Mouse (Mus musculus) heart, embryonic 15.5 days (tissue): ENCODE results near the gene Usp8. TPM values are rescaled to one million over a fixed set of nuclear protein-coding genes. Genes with fewer than 3 reads are reported as not detected.

Experiments used
- ATAC-seq: fragments of 200-750 bp; cut with Nextera tagmentation; replicated peaks from 2 replicates; pipeline ENCODE4 v1.8.0; 2017; ENCODE audit warnings: low read depth, moderate TSS enrichment; ENCODE audit not compliant: insufficient number of reproducible peaks, insufficient read depth, low FRiP score
- H3K27ac ChIP-seq: fragments of 300-500 bp; sonication (generic); 2 replicates; pipeline ENCODE4 v1.5.1; 2015; ENCODE audit warnings: mild to moderate bottlenecking, inconsistent platforms
- H3K27me3 ChIP-seq: fragments of 300-500 bp; sonication (generic); 2 replicates; pipeline ENCODE4 v1.6.1; 2015; ENCODE audit warnings: inconsistent platforms
- H3K36me3 ChIP-seq: fragments of 300-500 bp; sonication (generic); 2 replicates; pipeline ENCODE4 v1.6.1; 2015; ENCODE audit warnings: mild to moderate bottlenecking, inconsistent platforms
- H3K4me1 ChIP-seq: fragments of 300-500 bp; sonication (generic); replicated peaks from 2 replicates; pipeline ENCODE4 v1.6.1; 2015; ENCODE audit warnings: inconsistent platforms
- H3K4me2 ChIP-seq: fragments of 300-500 bp; sonication (generic); 2 replicates; pipeline ENCODE4 v1.6.1; 2015; ENCODE audit warnings: inconsistent platforms, mild to moderate bottlenecking, moderate library complexity
- H3K4me3 ChIP-seq: fragments of 300-500 bp; sonication (generic); 2 replicates; pipeline ENCODE4 v1.5.1; 2015; ENCODE audit warnings: mild to moderate bottlenecking, inconsistent platforms
- H3K9ac ChIP-seq: fragments of 300-500 bp; sonication (generic); 2 replicates; pipeline ENCODE4 v1.6.1; 2015; ENCODE audit warnings: mild to moderate bottlenecking, inconsistent platforms
- H3K9me3 ChIP-seq: fragments of 300-500 bp; sonication (generic); replicated peaks from 2 replicates; pipeline ENCODE4 v1.6.1; 2016; ENCODE audit warnings: inconsistent platforms
- WGBS: fragments of 180-500 bp; shearing (Covaris S2); methylation state at CpG from one replicate; pipeline ENCODE4 v1.1.7; 2015; ENCODE audit warnings: mixed read lengths; 5-methylcytosine and 5-hydroxymethylcytosine counted together
- polyA plus RNA-seq: library from polyadenylated mRNA; unstranded; fragments of >200 nt; fragmentation: Nextera tagmentation; extraction: Ambion mirVana; gene quantifications from 2 replicates; pipeline ENCODE4 v1.2.1, GENCODE M21; 2015

Gene Usp8
- polyA plus RNA-seq, 1 experiment from 2014 or later: 26.8 TPM

DNA sequence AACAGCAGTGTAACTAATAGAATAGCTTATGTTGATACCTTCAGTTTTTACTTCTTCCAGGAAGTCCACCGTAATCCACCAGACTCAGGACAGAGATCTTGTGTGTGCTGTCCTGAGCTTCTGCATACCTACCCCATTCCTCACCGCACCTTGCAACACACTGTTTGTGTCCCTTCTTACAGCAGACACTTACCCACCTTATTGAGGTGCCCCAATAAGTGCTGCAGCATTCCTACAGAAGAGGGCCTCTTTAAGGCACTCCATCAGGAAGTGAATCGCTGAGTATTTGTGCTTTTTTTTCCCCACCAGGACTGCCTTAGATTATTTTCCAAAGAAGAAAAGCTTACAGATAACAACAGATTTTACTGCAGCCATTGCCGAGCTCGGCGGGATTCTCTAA lies 48.5 kb downstream of the Usp8 start:
- H3K9ac ChIP-seq: no peak overlapping the region
- H3K9me3 ChIP-seq: no peaks in the 10 kb centered on the region
- H3K4me3 ChIP-seq: no peak overlapping the region
- no peak for ATAC-seq
- H3K27me3 ChIP-seq: no peaks in the 10 kb centered on the region
- H3K4me1 ChIP-seq: no peaks in the 10 kb centered on the region
- WGBS: 92% methylated on average over 6 of the region's 6 CpGs
- peaks cover 88% of the 10 kb centered on the region for H3K36me3 ChIP-seq
- no peak overlapping the region for H3K27ac ChIP-seq
- no peak overlapping the region for H3K4me2 ChIP-seq

DNA sequence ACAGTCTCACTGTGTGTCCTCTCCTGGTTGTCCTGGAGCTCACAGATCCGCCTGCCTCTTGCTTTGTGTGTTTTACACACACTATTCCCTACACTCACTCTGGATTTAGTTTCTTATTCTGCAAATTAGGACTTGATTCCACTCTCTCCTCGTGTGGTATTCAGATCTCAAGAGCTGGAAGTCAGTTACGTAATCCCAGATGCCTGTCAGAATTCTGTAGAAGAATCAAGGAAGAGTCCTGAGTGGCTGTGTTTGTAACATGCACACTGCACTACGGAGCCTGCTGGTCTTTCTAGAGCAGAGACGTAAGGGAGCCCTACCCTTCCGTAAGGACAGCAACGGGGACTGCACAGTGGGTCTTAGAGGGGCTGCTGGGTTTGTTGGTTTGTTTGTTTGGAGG lies 52.2 kb downstream of the Usp8 start:
- 90% methylated on average over 7 of the region's 7 CpGs for WGBS
- H3K4me2 ChIP-seq: no peak overlapping the region

GRCm38 (mm10) chr2:126765867-126766582 lies 58.9 kb downstream of the Usp8 start:
- 33% methylated on average over 11 of the region's 11 CpGs for WGBS
- no peak overlapping the region for H3K4me3 ChIP-seq
- no peak for ATAC-seq
- H3K4me1 ChIP-seq: no peaks in the 10 kb centered on the region
- H3K4me2 ChIP-seq: peak overlapping the region; percentile 27; the same call in 1 of the 2 replicates
- no peaks in the 10 kb centered on the region for H3K9me3 ChIP-seq
- no peak overlapping the region for H3K9ac ChIP-seq
- peaks cover 16% of the 10 kb centered on the region; the same call in 1 of the 2 replicates for H3K36me3 ChIP-seq
- H3K27ac ChIP-seq: no peak overlapping the region
- H3K27me3 ChIP-seq: no peaks in the 10 kb centered on the region

More for the DNA sequence above, 52.2 kb downstream of the Usp8 start:
- no peak overlapping the region for H3K9ac ChIP-seq
- no peak overlapping the region for H3K27ac ChIP-seq
- H3K4me1 ChIP-seq: no peaks in the 10 kb centered on the region
- peaks cover 80% of the 10 kb centered on the region for H3K36me3 ChIP-seq
- H3K9me3 ChIP-seq: no peaks in the 10 kb centered on the region
- no peaks in the 10 kb centered on the region for H3K27me3 ChIP-seq
- H3K4me3 ChIP-seq: no peak overlapping the region
- no peak for ATAC-seq

GRCm38 (mm10) chr2:126767599-126767998 lies 60.5 kb downstream of the Usp8 start:
- Histone ChIP-seq H3K4me1 (no peaks in the 10 kb centered on the region), H3K27me3 (no peaks in the 10 kb centered on the region), H3K9me3 (no peaks in the 10 kb centered on the region), H3K27ac (no peak overlapping the region), H3K9ac (no peak overlapping the region), H3K4me2 (no peak overlapping the region), H3K36me3 (peaks cover 2% of the 10 kb centered on the region; the same call in 1 of the 2 replicates), H3K4me3 (no peak overlapping the region)
- no peak for ATAC-seq
- WGBS: 96% methylated on average over 3 of the region's 3 CpGs

- H3K4me3 ChIP-seq: no peak overlapping the region
Observed at GRCm38 (mm10) chr2:126768194-126768593, 61.1 kb downstream of the Usp8 start.

DNA sequence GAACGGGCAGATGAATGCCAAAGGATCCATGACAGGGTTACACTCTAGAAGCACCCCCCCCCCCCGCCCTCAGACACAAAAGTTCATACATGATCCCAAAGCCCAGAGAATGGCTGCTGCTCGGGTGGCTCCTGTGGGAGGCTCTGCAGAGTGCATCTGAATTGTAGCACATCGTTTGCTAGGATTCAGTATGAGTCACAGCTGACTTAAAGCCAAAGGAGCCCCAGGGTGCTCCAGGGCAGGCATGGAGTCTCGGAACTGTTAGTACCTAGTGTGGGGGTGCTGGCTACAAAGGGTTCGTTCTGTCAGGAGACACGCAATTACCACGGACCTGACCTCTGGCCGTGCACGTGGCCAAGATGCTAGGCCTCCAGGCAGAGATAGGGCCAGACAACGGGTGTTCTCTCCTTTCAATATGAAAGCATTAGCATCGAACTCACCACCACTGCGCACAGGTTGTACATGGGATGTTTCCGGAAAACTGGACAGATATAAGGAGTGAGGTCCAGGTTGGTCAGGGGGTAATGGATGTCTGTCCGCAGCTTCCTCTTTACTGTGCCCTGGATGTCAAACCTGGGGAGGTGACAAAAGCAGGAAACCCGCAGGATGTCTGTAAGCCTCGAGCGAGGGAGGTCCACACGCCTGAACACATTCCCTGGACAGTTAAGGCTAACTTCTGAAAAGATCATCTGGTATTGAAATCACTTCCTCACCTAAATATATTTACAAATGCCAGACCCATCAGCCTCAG lies 62.5 kb downstream of the Usp8 start:
- Histone ChIP-seq H3K36me3 (no peaks in the 10 kb centered on the region), H3K27me3 (no peaks in the 10 kb centered on the region), H3K9ac (no peak overlapping the region), H3K4me2 (no peak overlapping the region), H3K9me3 (no peaks in the 10 kb centered on the region), H3K27ac (no peak overlapping the region), H3K4me3 (no peak overlapping the region), H3K4me1 (no peaks in the 10 kb centered on the region)
- 70% methylated on average over 19 of the region's 19 CpGs for WGBS
- no peak for ATAC-seq

More at GRCm38 (mm10) chr2:126768194-126768593, 61.1 kb downstream of the Usp8 start:
- WGBS: 67% methylated on average over 4 of the region's 4 CpGs
- no peaks in the 10 kb centered on the region for H3K36me3 ChIP-seq
- H3K27me3 ChIP-seq: no peaks in the 10 kb centered on the region
- H3K4me2 ChIP-seq: no peak overlapping the region
- ATAC-seq: no peak
- no peak overlapping the region for H3K9ac ChIP-seq
- no peaks in the 10 kb centered on the region for H3K9me3 ChIP-seq
- no peak overlapping the region for H3K27ac ChIP-seq
- no peaks in the 10 kb centered on the region for H3K4me1 ChIP-seq

- Histone ChIP-seq H3K9me3 (no peaks in the 10 kb centered on the region), H3K9ac (no peak overlapping the region), H3K4me3 (no peak overlapping the region), H3K27ac (no peak overlapping the region), H3K4me2 (no peak overlapping the region), H3K27me3 (no peaks in the 10 kb centered on the region), H3K36me3 (no peaks in the 10 kb centered on the region), H3K4me1 (no peaks in the 10 kb centered on the region)
- 88% methylated on average over 5 of the region's 5 CpGs for WGBS
- ATAC-seq: no peak
Observed at GRCm38 (mm10) chr2:126772217-126772616, 65.1 kb downstream of the Usp8 start.

- no peaks in the 10 kb centered on the region for H3K36me3 ChIP-seq
- no peak for ATAC-seq
- H3K27ac ChIP-seq: no peak overlapping the region
- no peaks in the 10 kb centered on the region for H3K9me3 ChIP-seq
- H3K4me3 ChIP-seq: no peak overlapping the region
- 59% methylated on average over 4 of the region's 4 CpGs for WGBS
- no peak overlapping the region for H3K9ac ChIP-seq
- no peaks in the 10 kb centered on the region for H3K27me3 ChIP-seq
- H3K4me2 ChIP-seq: no peak overlapping the region
- H3K4me1 ChIP-seq: no peaks in the 10 kb centered on the region
Observed at GRCm38 (mm10) chr2:126775951-126776350, 68.8 kb downstream of the Usp8 start.

- WGBS: 40% methylated on average over 1 of the region's 1 CpGs
- H3K36me3 ChIP-seq: no peaks in the 10 kb centered on the region
- H3K9ac ChIP-seq: no peak overlapping the region
- H3K4me3 ChIP-seq: no peak overlapping the region
- H3K9me3 ChIP-seq: no peaks in the 10 kb centered on the region
- H3K4me2 ChIP-seq: no peak overlapping the region
- no peaks in the 10 kb centered on the region for H3K4me1 ChIP-seq
- no peaks in the 10 kb centered on the region for H3K27me3 ChIP-seq
- H3K27ac ChIP-seq: no peak overlapping the region
- ATAC-seq: no peak
Observed at GRCm38 (mm10) chr2:126776416-126776815, 69.3 kb downstream of the Usp8 start.

DNA sequence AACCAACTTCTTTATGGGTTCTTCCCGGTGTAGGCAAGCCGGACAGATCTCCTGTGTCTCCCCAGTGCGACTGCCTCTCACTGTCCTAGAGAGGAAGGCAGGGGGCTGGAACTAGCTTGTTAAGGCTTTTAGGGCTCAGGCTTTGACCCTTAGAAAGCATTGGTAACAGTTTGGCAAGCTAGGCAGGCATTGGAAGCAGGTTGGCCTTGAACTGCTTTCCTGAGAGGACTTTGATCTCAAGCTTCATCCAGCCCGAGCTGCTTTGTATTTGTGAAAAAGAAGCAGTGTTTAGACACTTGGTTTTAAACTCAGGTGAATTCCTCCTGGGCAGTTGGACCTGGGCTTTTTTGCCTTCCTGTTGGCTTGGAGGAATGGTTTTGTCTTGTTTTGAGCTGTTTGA lies 71.7 kb downstream of the Usp8 start:
- H3K9ac ChIP-seq: no peak overlapping the region
- no peaks in the 10 kb centered on the region for H3K27me3 ChIP-seq
- H3K4me1 ChIP-seq: no peaks in the 10 kb centered on the region
- no peak for ATAC-seq
- no peaks in the 10 kb centered on the region for H3K9me3 ChIP-seq
- H3K4me3 ChIP-seq: no peak overlapping the region
- no peak overlapping the region for H3K27ac ChIP-seq
- no peak overlapping the region for H3K4me2 ChIP-seq
- 81% methylated on average over 4 of the region's 4 CpGs for WGBS
- no peaks in the 10 kb centered on the region for H3K36me3 ChIP-seq

DNA sequence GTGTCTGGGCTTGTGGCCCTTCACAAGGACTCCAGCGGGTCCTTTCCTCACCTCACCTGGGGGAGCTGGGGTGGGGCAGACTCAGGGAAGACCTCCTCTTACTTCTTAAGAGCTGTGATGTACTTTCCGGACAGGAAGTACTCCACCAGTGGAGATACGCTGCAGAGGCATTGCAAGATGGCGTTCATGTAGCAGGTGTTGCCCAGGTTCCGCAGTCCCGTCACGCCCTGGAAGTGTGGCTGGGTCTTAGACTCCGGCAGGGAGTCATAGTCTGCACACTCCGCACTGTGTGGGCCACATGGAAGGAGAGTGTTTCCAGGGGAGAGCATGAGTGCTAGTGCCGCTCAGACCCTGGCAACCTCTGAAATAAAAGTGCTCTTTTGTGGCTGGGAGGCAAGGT lies 73.2 kb downstream of the Usp8 start:
- H3K4me3 ChIP-seq: no peak overlapping the region
- no peak for ATAC-seq
- no peaks in the 10 kb centered on the region for H3K4me1 ChIP-seq
- no peaks in the 10 kb centered on the region for H3K27me3 ChIP-seq
- H3K36me3 ChIP-seq: no peaks in the 10 kb centered on the region
- no peak overlapping the region for H3K4me2 ChIP-seq
- H3K27ac ChIP-seq: no peak overlapping the region
- H3K9me3 ChIP-seq: no peaks in the 10 kb centered on the region
- H3K9ac ChIP-seq: no peak overlapping the region
- WGBS: 82% methylated on average over 10 of the region's 10 CpGs

DNA sequence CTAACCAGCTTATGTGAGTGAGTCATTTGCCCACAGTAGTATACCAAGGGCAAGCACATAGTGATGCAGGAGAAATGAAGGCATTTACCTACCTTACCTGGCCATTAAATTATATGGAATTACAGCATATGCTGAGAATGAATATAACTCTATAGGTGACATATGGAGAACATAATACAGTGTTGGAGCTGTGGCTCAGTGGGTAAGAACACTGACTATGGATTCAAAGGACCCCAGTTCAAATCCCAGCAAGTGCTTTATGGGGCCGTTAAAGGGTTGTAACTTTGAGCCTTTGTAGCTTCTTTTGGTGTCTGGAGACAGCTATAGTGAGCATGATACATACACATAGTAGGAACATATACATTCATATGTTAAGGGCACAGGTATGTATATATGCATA lies 74.3 kb downstream of the Usp8 start:
- no peak overlapping the region for H3K9ac ChIP-seq
- H3K27ac ChIP-seq: no peak overlapping the region
- no peaks in the 10 kb centered on the region for H3K36me3 ChIP-seq
- H3K4me1 ChIP-seq: no peaks in the 10 kb centered on the region
- no peak for ATAC-seq
- H3K4me3 ChIP-seq: no peak overlapping the region
- H3K27me3 ChIP-seq: no peaks in the 10 kb centered on the region
- 83% methylated on average over 1 of the region's 1 CpGs for WGBS
- H3K9me3 ChIP-seq: no peaks in the 10 kb centered on the region
- no peak overlapping the region for H3K4me2 ChIP-seq
